Mouse (Mus musculus) cerebellum, adult 11 months (tissue): ENCODE results near the gene Slc26a6.

ENCODE experiments used
- DNase-seq: peaks from one replicate; pipeline ENCODE4 v3.0.0; 2022

Slc26a6 gene

GRCm38 (mm10) chr9:108848419-108848818, 4.7 kb upstream of the Slc26a6 start:
- DNase-seq = no peak

- peak; percentile 92 for DNase-seq
Measured at GRCm38 (mm10) chr9:108853635-108854240, 655 bp downstream of the Slc26a6 start.

- peak; percentile 76 for DNase-seq
Measured at GRCm38 (mm10) chr9:108854241-108854696, 1.2 kb downstream of the Slc26a6 start.

GRCm38 (mm10) chr9:108855335-108855734, 2.3 kb downstream of the Slc26a6 start:
- no peak for DNase-seq

- DNase-seq = no peak
Measured at GRCm38 (mm10) chr9:108858792-108859527, 5.9 kb downstream of the Slc26a6 start.

- no peak for DNase-seq
Measured at GRCm38 (mm10) chr9:108912308-108912707, 59.2 kb downstream of the Slc26a6 start.

- no peak for DNase-seq
Measured at GRCm38 (mm10) chr9:108913161-108913560, 60.1 kb downstream of the Slc26a6 start.

- no peak for DNase-seq
Measured at GRCm38 (mm10) chr9:108913621-108914020, 60.5 kb downstream of the Slc26a6 start.

- DNase-seq = no peak
Measured at GRCm38 (mm10) chr9:108914491-108914890, 61.4 kb downstream of the Slc26a6 start, which contains the start of gene Tmem89. Tmem89 (plus strand) TSS chr9:108914619.

GRCm38 (mm10) chr9:108925897-108926296, 72.8 kb downstream of the Slc26a6 start:
- no peak for DNase-seq

- DNase-seq = no peak
Measured at GRCm38 (mm10) chr9:108928424-108928823, 75.3 kb downstream of the Slc26a6 start.

GRCm38 (mm10) chr9:108935991-108936390, 82.9 kb downstream of the Slc26a6 start:
- DNase-seq = no peak

- peak; percentile 97 for DNase-seq
Measured at GRCm38 (mm10) chr9:108936418-108937364, 83.6 kb downstream of the Slc26a6 start, which contains the start of gene Uqcrc1. Uqcrc1 (plus strand) TSS chr9:108936633.

- DNase-seq = no peak
Measured at GRCm38 (mm10) chr9:108945111-108945510, 92.0 kb downstream of the Slc26a6 start.

- no peak for DNase-seq
Measured at GRCm38 (mm10) chr9:108945608-108946007, 92.5 kb downstream of the Slc26a6 start.

- peak; percentile 43 for DNase-seq
Measured at GRCm38 (mm10) chr9:108949231-108949966, 96.3 kb downstream of the Slc26a6 start.

- DNase-seq = no peak
Measured at GRCm38 (mm10) chr9:108949967-108950728, 97.1 kb downstream of the Slc26a6 start.

- DNase-seq = no peak
Measured at GRCm38 (mm10) chr9:108953081-108953636, 100.1 kb downstream of the Slc26a6 start, which contains the start of gene Col7a1. Col7a1 (plus strand) TSS chr9:108953586.

- no peak for DNase-seq
Measured at GRCm38 (mm10) chr9:108955241-108955640, 102.2 kb downstream of the Slc26a6 start.

- DNase-seq = no peak
Measured at GRCm38 (mm10) chr9:108955846-108956245, 102.8 kb downstream of the Slc26a6 start.
